Mouse (Mus musculus): ENCODE measurements around the gene Kdf1. TPM values are rescaled to one million over a fixed set of nuclear protein-coding genes. Genes with fewer than 3 reads are reported as not detected.

Gene Kdf1
- total and polyA plus RNA-seq, 3 experiments: not detected

DNA sequence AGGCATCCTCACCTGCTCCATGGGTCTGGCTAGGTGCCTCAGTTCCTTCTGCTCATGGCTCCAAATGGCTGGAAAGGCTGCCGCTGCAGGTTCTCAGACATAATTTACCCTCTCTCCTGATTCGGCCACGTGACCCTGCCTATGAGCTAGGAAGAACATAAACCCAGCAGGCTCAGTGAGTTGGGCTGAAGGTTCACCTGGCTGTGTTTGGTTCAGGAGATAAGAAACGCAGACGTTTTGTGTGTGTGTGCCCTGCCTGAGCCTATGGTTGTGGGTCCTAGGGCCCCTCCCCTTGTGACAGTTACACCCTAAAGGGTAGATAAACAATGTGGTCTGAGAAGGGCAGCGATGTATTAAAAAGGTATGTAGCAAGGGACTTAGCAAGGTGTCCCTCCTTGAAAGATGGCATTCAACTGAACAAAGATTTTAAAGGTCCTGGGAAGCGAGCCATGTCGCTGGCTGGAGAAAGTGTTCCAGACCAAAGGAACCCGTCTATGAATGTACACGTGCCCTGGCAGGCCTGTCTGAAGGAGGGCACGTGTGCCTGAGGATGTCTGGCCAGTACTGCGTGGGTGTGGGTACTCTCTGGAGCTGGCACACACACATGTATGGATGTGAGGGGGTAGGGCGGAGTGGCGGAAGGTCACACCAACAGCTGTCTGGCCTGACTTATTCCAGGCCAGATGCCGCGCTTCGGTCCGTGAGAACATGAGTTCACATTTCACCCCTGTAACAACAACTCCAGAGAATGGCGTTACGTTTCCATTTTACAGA lies 30.0 kb upstream of the Kdf1 start:
- no peak for ATAC-seq (ENCODE audit: extremely low read depth, insufficient number of reproducible peaks, low FRiP score, poor library complexity, severe bottlenecking)
- peaks cover 43% of the 10 kb centered on the region for H3K27me3 ChIP-seq (ENCODE audit: insufficient read depth, low read length)
- no peak for TF ChIP-seq CTCF (IDR thresholded peaks at IDR 0.05; ENCODE audit: low read depth, low read length)

DNA sequence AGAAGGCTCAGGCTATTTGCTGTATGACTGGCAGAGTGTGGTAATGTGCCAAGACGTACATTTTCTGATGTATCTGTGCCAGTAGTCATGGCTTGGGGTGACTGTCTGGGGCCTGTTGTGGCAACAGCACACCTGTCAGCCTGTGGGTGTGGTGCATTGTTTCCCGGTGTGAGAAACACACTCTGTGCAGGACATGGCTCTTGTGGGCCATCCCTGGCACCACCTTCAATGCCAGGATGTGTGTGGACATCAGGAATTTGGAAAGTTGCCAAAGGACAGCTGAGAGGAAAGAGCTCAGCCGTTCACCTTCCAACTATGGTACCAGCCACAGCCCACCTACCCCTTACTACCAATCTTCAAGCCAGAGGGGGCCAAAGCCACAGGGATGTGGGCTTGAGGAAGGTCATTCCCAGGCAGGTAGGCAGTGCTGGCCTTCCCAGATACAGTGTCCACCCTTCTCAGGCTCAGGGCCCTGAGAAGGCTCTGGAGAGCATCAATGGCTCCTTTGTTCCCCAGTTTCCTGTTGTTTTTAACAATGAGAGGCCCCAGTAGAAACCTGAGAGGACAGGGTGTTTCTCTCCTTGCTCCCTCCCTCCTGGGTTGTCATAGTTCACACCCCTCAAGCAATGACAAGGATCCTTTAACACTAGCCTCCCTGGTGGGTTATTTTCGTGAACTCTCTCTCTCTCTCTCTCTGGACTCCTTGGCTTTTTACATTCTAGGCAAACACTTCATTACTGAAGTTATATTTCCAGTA lies 29.1 kb upstream of the Kdf1 start:
- ATAC-seq (ENCODE audit: extremely low read depth, insufficient number of reproducible peaks, low FRiP score, poor library complexity, severe bottlenecking) (no peak), DNase-seq (ENCODE audit: low spot score) (no peak)
- TF ChIP-seq GATA2 (IDR thresholded peaks at IDR 0.05; ENCODE audit: borderline replicate concordance, low read depth, low read length) (no peak), CTCF (IDR thresholded peaks at IDR 0.05; ENCODE audit: low read depth, low read length) (no peak), POLR2AphosphoS5 (IDR thresholded peaks at IDR 0.05; ENCODE audit: insufficient replicate concordance, low read depth, low read length) (no peak), GATA1 (IDR thresholded peaks at IDR 0.05; ENCODE audit: borderline replicate concordance, low read length) (no peak), TAL1 (conservative IDR thresholded peaks at IDR 0.05; ENCODE audit: low read depth, low read length) (no peak)
- Histone ChIP-seq H3K4me1 (ENCODE audit: insufficient read depth, low read depth, low read length) (peaks cover 19% of the 10 kb centered on the region), H3K9me3 (replicated peaks) (no peaks in the 10 kb centered on the region), H3K27me3 (ENCODE audit: insufficient read depth, low read length) (peaks cover 34% of the 10 kb centered on the region), H3K36me3 (replicated peaks) (no peaks in the 10 kb centered on the region), H3K4me3 (ENCODE audit: low read depth, low read length) (no peak overlapping the region)

More for the DNA sequence above, 30.0 kb upstream of the Kdf1 start:
- Histone ChIP-seq H3K36me3 (replicated peaks) (no peaks in the 10 kb centered on the region), H3K4me1 (ENCODE audit: insufficient read depth, low read depth, low read length) (peaks cover 16% of the 10 kb centered on the region), H3K4me3 (ENCODE audit: low read depth, low read length) (peak overlapping the region; percentile 31; the same call in 1 of the 2 replicates), H3K9me3 (replicated peaks) (no peaks in the 10 kb centered on the region)
- no peak for DNase-seq (ENCODE audit: low spot score)

DNA sequence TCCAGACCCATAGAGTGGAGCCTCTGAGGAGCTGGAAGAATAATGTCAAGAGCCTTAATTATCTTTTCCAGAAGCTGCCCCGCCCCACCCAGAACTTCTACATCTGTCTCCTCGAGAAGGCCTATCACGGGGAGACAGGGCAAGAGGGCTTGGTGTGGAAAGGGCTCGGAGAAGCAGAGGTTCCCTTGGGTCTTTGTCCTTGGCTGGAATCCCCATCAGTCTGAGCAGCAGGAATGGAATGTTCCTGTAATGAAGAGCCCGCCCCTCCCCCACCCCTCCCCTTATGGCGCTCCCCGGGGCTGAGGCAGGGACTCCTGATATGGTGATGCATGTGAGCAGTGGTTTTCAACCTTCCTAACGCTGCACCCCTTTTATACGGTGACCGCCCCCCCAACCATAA lies 27.0 kb upstream of the Kdf1 start:
- H3K4me1 ChIP-seq (ENCODE audit: insufficient read depth, low read depth, low read length): peaks cover 19% of the 10 kb centered on the region
- TF ChIP-seq CTCF (IDR thresholded peaks at IDR 0.05; ENCODE audit: low read depth, low read length) (no peak), TAL1 (conservative IDR thresholded peaks at IDR 0.05; ENCODE audit: low read depth, low read length) (no peak), GATA2 (IDR thresholded peaks at IDR 0.05; ENCODE audit: borderline replicate concordance, low read depth, low read length) (no peak), GATA1 (IDR thresholded peaks at IDR 0.05; ENCODE audit: borderline replicate concordance, low read length) (no peak), POLR2AphosphoS5 (IDR thresholded peaks at IDR 0.05; ENCODE audit: insufficient replicate concordance, low read depth, low read length) (no peak)
- DNase-seq (ENCODE audit: low spot score): no peak
- no peak for ATAC-seq (ENCODE audit: extremely low read depth, insufficient number of reproducible peaks, low FRiP score, poor library complexity, severe bottlenecking)
- no peaks in the 10 kb centered on the region for H3K36me3 ChIP-seq (replicated peaks)
- peaks cover 30% of the 10 kb centered on the region for H3K27me3 ChIP-seq (ENCODE audit: insufficient read depth, low read length)
- H3K9me3 ChIP-seq (replicated peaks): no peaks in the 10 kb centered on the region
- no peak overlapping the region for H3K4me3 ChIP-seq (ENCODE audit: low read depth, low read length)

DNA sequence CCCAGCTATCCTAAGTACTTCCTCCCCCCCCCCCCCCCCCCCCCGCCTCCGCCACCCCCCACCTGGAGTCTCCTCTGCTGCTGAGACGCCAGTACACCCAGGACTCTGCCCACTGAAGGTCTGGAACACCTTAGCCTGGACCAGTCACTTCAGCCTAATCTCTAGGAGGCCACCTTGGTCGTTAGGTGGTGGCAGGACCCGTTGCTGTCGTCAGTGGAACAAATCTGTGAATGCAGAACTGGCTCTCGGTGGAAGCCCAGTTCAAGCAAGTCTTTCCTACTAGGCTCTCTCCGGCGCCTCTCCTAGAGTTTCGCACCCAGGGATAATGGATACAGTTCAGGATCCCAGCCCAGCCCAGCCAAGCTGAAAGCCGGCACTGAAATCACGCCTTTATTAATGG lies 24.9 kb upstream of the Kdf1 start:
- peaks cover 11% of the 10 kb centered on the region for H3K9me3 ChIP-seq (replicated peaks)
- no peak overlapping the region for H3K4me3 ChIP-seq (ENCODE audit: low read depth, low read length)
- DNase-seq (ENCODE audit: low spot score) (no peak), ATAC-seq (ENCODE audit: extremely low read depth, insufficient number of reproducible peaks, low FRiP score, poor library complexity, severe bottlenecking) (no peak)
- TF ChIP-seq CTCF (IDR thresholded peaks at IDR 0.05; ENCODE audit: low read depth, low read length): no peak
- no peak for TF ChIP-seq TAL1 (conservative IDR thresholded peaks at IDR 0.05; ENCODE audit: low read depth, low read length)
- no peak for TF ChIP-seq GATA2 (IDR thresholded peaks at IDR 0.05; ENCODE audit: borderline replicate concordance, low read depth, low read length)
- no peak for TF ChIP-seq POLR2AphosphoS5 (IDR thresholded peaks at IDR 0.05; ENCODE audit: insufficient replicate concordance, low read depth, low read length)
- no peak for TF ChIP-seq GATA1 (IDR thresholded peaks at IDR 0.05; ENCODE audit: borderline replicate concordance, low read length)
- H3K27me3 ChIP-seq (ENCODE audit: insufficient read depth, low read length): peaks cover 48% of the 10 kb centered on the region
- peaks cover 11% of the 10 kb centered on the region for H3K4me1 ChIP-seq (ENCODE audit: insufficient read depth, low read depth, low read length)
- H3K36me3 ChIP-seq (replicated peaks): no peaks in the 10 kb centered on the region

DNA sequence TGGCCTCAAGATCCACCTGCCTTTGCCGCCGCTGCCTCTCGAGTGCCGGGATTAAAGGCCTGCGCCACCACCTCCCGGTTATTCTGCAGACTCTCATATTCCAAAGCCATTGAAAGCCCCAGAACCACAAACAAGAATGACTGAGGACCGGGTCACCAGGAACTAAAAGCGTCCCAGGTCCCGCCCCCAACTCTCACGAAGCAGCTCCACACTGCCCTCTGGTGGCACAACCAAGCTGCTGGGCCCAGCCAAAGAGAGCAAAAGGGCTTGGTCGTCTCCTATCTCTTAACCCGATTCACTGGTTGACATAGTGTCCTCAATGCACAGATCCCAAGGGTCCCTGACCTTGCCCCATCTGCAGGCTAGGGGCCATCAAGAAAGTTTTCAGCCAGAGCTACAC lies 24.3 kb upstream of the Kdf1 start:
- H3K4me3 ChIP-seq (ENCODE audit: low read depth, low read length): no peak overlapping the region; the same call in 1 of the 2 replicates
- H3K36me3 ChIP-seq (replicated peaks): no peaks in the 10 kb centered on the region
- H3K9me3 ChIP-seq (replicated peaks): peaks cover 11% of the 10 kb centered on the region
- ATAC-seq (ENCODE audit: extremely low read depth, insufficient number of reproducible peaks, low FRiP score, poor library complexity, severe bottlenecking): peak; percentile 28; the same call in 1 of the 2 replicates
- peak; percentile 53 for TF ChIP-seq CTCF (IDR thresholded peaks at IDR 0.05; ENCODE audit: low read depth, low read length)
- TF ChIP-seq POLR2AphosphoS5 (IDR thresholded peaks at IDR 0.05; ENCODE audit: insufficient replicate concordance, low read depth, low read length): no peak
- peak; percentile 85 for DNase-seq (ENCODE audit: low spot score)
- H3K4me1 ChIP-seq (ENCODE audit: insufficient read depth, low read depth, low read length): peaks cover 6% of the 10 kb centered on the region
- peaks cover 49% of the 10 kb centered on the region for H3K27me3 ChIP-seq (ENCODE audit: insufficient read depth, low read length)

DNA sequence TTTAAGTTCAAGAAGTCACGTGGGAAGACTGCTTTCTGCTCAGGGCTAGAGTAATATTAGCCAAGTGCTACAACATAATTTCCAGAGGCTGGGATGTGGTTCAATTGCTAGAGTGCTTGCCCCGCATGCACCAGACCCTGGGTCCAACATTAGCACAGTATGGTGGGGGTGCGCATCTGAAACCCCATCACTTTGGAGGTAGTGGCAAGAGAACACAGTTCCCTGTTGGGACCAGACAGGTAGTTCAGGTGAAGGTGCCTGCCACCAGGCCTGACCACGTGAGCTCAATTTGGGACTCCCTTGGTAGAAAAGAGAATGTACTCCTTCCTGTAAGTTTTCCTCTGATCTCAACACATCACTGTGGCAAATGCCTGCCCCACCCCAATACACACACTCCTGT lies 23.9 kb upstream of the Kdf1 start:
- Histone ChIP-seq H3K4me3 (ENCODE audit: low read depth, low read length) (no peak overlapping the region), H3K27me3 (ENCODE audit: insufficient read depth, low read length) (peaks cover 51% of the 10 kb centered on the region), H3K36me3 (replicated peaks) (no peaks in the 10 kb centered on the region), H3K4me1 (ENCODE audit: insufficient read depth, low read depth, low read length) (0 out of 2 replicates have a peak, but pooled peaks cover 3% of the 10 kb centered on the region), H3K9me3 (replicated peaks) (peaks cover 11% of the 10 kb centered on the region)
- TF ChIP-seq CTCF (IDR thresholded peaks at IDR 0.05; ENCODE audit: low read depth, low read length) (no peak), POLR2AphosphoS5 (IDR thresholded peaks at IDR 0.05; ENCODE audit: insufficient replicate concordance, low read depth, low read length) (no peak), GATA2 (IDR thresholded peaks at IDR 0.05; ENCODE audit: borderline replicate concordance, low read depth, low read length) (no peak), TAL1 (conservative IDR thresholded peaks at IDR 0.05; ENCODE audit: low read depth, low read length) (no peak), GATA1 (IDR thresholded peaks at IDR 0.05; ENCODE audit: borderline replicate concordance, low read length) (no peak)
- ATAC-seq (ENCODE audit: extremely low read depth, insufficient number of reproducible peaks, low FRiP score, poor library complexity, severe bottlenecking): no peak
- no peak for DNase-seq (ENCODE audit: low spot score)

Data from G1E (cell line).